Mouse (Mus musculus) right cerebral cortex, adult 2 months (tissue): Measurements from ENCODE around the gene Inpp5d.

Source experiments
- DNase-seq, 2 experiments: peaks; one replicate each; pipeline ENCODE4 v3.0.0; 2021 to 2022; ENCODE audit warnings: low spot score in 2 of 2

Gene Inpp5d

GRCm38 (mm10) chr1:87620211-87620668, at the start of gene Inpp5d:
Gene Inpp5d, plus strand, starts transcription at chr1:87620312.
- no peak for DNase-seq

- no peak for DNase-seq
Observed at GRCm38 (mm10) chr1:87573261-87573660, 46.9 kb upstream of the Inpp5d start.

GRCm38 (mm10) chr1:87573800-87574215, 46.3 kb upstream of the Inpp5d start, which contains the start of gene Ngef:
Gene Ngef, minus strand, starts transcription at chr1:87573870.
- DNase-seq = no peak

- DNase-seq = no peak
Observed at GRCm38 (mm10) chr1:87574353-87574752, 45.8 kb upstream of the Inpp5d start.

GRCm38 (mm10) chr1:87574785-87575184, 45.3 kb upstream of the Inpp5d start:
- DNase-seq = peak in 1 of 2 experiments; percentile 42

- DNase-seq = no peak
Observed at GRCm38 (mm10) chr1:87578965-87579364, 41.1 kb upstream of the Inpp5d start.

GRCm38 (mm10) chr1:87580824-87581223, 39.3 kb upstream of the Inpp5d start:
- DNase-seq = no peak

GRCm38 (mm10) chr1:87589162-87589561, 30.9 kb upstream of the Inpp5d start:
- DNase-seq = peak; percentile 70 to 72

GRCm38 (mm10) chr1:87589980-87590379, 30.1 kb upstream of the Inpp5d start:
- DNase-seq = no peak

- peak; percentile 59 to 68 for DNase-seq
Observed at GRCm38 (mm10) chr1:87594261-87594660, 25.9 kb upstream of the Inpp5d start.

GRCm38 (mm10) chr1:87594671-87595070, 25.4 kb upstream of the Inpp5d start:
- no peak for DNase-seq

GRCm38 (mm10) chr1:87600533-87600932, 19.6 kb upstream of the Inpp5d start:
- DNase-seq = no peak

GRCm38 (mm10) chr1:87601801-87602200, 18.3 kb upstream of the Inpp5d start:
- no peak for DNase-seq

GRCm38 (mm10) chr1:87603389-87603788, 16.7 kb upstream of the Inpp5d start:
- DNase-seq = peak; percentile 44 to 57

- peak; percentile 41 to 42 for DNase-seq
Observed at GRCm38 (mm10) chr1:87605296-87605695, 14.8 kb upstream of the Inpp5d start.

GRCm38 (mm10) chr1:87607385-87608091, 12.6 kb upstream of the Inpp5d start:
- peak; percentile 68 to 78 for DNase-seq

GRCm38 (mm10) chr1:87608416-87609046, 11.6 kb upstream of the Inpp5d start:
- DNase-seq = peak in 1 of 2 experiments; percentile 52

- DNase-seq = no peak
Observed at GRCm38 (mm10) chr1:87614576-87615295, 5.4 kb upstream of the Inpp5d start.

- no peak for DNase-seq
Observed at GRCm38 (mm10) chr1:87620693-87621092, 581 bp downstream of the Inpp5d start.

GRCm38 (mm10) chr1:87621146-87621857, 1.2 kb downstream of the Inpp5d start:
- DNase-seq = no peak

- peak; percentile 45 for DNase-seq
Observed at GRCm38 (mm10) chr1:87621858-87622279, 1.8 kb downstream of the Inpp5d start.
